Mouse (Mus musculus): ENCODE measurements around the gene Rnf212b.

DNA sequence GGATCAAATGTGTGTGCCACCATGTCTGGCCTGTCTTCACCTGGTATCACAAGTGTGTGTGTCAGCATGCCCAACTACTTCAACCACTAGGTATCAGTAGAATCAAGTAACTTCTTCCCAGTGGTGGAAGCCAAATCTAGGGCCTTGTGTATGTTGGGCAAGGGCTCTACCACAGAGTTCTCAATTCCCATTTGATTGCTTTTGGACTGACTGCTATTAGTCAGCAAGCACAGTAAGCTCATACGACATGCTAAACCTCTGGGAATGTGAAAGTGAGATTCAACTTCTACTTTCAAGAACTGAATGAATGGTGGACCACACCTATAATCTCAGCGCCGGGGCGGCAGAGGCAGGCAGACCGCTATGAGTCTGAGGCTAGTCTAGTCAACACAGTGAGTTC is 43.6 kb upstream of the Rnf212b start:
- TF ChIP-seq CTCF (IDR thresholded peaks at IDR 0.05), result no peak
- TF ChIP-seq EP300 (IDR thresholded peaks at IDR 0.05), result no peak
